Mouse (Mus musculus): Measurements from ENCODE around the gene Dgke. TPM values are rescaled to one million over a fixed set of nuclear protein-coding genes. Genes with fewer than 3 reads are reported as not detected.
"Not testable (repeated sequence)": the region's sequence is repeated elsewhere in the genome, so short reads cannot be mapped to it uniquely, and the experiment has no call there.

The Dgke gene
- polyA plus RNA-seq (2012; rRNA removed), result 5.7 and 6.4 TPM in 2 replicates

DNA sequence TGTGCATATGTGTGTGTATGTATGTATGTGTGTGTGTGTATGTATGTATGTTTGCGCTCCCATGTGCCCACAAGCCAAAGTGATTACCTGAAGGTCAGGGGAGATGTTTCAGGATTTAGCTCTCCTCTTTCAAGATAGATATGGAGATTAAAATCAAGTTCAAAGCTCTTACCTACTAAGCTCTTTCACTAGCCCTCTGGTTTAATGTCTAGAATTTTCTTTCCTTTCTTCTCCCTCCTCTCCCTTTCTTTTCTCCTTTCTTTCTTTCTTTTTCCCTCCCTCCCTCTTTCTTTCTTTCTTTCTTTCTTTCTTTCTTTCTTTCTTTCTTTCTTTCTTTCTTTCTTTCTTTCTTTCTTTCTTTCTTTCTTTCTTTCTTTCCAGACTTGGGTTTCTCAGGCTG, at the start of gene Dgke:
Gene Dgke, minus strand, starts transcription at position 101 of the 400 bp plus-strand sequence.
- DNase-seq (ENCODE audit: low spot score), result no peak

DNA sequence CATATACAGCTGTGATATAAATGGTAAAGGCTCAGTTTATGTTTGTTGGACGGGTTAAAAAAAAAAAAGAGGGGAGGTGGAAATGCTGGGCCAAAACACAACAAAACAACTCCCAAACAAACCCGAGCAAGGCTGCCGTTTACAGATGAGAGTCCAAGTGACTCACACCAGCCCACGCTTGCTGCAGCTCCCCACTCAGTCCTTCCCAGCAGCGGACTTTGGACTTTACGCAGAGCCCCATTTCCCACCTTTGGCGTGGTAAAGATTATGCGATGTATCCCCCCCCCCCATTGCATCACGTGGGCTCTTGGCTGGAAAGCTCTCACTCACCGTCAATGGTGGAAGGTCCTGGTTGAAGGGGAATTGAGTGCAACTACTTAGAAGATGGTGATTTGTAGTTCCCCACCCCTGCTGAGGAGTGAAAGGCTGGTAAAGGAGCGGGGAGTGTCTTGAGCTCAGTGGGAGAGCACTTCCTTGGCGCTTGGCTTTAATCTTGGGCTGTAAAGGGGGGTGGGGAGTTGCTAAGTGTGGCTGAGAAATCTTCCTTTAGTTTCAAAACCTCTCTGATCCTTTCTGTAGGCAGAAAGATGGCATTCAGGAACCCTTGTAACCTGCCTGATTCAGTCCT, 40.6 kb upstream of the Dgke start:
- DNase-seq (ENCODE audit: low spot score), result no peak

DNA sequence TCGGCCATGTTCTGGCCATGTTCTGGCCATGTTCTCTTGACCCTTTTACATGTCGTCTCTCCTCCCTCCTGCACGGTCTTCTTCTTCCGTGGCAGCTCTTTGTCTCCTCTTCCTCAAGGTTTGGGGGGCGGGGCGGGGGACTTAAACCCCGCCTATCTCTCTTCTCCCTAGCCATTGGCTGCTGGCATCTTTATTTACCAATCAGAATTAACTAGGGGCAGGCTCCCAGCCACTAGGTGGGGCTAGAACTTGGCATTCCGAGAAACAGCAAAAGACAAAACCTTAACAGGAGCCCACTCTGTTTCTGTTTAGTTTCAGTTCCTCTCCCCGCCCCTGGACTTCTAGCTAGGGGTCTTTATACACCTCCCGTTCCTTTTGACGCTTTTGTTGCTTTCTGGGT, 39.2 kb upstream of the Dgke start:
- DNase-seq (ENCODE audit: low spot score), result no peak

DNA sequence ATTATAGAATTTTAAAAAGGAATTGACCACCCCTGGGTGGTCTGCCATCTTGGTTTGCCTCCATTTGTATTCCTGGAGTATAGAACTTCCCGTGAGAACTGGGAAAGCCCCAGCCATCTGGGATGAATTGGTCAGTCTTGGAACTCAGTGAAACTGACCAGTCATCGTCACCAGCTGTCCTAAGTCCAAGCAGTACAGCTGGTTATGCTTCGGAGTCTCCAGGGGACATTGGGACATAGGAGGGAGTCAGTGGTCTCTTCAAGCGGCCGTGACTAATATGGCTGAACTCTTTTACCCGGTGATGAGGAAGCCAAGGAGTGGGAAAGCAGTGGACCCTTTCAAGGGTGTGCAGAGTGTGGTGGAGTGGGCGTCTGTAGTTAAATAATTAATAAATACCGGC, 38.6 kb upstream of the Dgke start:
- no peak for DNase-seq (ENCODE audit: low spot score)

DNA sequence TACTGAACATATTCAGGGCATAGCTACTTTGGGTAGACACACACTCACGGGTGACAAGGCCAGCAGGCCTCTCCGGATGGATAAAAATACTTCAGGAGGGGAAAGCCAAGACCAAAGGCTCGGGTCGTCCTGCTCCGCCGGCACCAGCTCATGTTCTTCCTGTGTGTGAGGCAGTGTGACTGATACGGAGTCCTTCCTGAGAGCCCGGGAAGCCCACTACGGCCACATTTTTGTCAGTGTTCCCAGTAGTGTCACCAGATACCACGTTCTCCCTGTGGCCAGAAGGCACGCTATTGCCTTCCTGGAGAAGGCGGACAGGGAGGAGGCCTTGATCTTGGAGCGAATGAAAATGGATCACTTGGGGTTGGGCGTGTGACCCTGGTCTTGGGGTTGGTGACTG, 36.5 kb upstream of the Dgke start:
- DNase-seq (ENCODE audit: low spot score), result no peak

DNA sequence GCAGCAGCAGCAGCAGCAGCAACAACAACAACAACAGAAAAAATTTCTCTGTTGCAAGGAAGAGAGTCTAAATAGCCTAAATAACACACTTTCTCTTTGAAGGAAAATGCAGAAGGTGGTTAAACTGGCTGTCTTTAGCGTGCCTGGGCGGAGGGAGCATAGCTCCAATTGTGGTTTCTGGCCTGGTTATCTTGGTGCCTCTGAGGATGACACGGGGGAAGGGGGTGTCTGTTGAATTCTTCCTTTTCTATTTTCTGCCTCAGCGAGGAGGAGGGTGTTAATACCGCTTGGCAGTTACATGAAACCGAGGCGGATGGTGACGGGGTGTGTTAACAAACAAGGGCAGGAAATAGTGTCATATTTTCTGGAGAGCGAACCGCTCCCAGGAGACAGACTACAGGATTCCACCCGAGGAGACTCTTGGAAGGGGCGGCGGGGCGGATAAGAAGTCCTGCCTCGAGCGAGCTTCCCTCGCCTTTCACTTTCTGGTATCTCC, 34.2 kb upstream of the Dgke start:
- DNase-seq (ENCODE audit: low spot score), result no peak

DNA sequence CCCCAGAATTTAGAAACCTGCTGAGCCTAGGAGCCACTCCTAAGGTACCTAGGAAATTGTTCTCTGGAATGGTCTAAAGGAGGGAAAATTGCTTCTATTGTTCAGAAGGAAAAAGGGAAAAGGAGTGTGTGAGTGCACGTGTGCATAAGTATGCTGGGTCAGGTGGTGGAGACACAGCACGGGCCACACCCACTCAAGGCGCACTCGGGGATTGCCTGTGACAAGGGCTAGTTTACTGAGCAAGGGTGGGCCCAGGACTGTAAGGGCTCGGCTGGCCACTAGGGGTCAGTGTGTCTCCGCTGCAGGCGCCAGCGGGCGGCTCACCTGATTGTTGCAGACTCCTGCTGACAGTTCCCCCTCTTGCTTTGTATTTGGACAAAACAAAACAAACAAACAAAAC, 33.8 kb upstream of the Dgke start:
- peak; percentile 73 for DNase-seq (ENCODE audit: low spot score)

DNA sequence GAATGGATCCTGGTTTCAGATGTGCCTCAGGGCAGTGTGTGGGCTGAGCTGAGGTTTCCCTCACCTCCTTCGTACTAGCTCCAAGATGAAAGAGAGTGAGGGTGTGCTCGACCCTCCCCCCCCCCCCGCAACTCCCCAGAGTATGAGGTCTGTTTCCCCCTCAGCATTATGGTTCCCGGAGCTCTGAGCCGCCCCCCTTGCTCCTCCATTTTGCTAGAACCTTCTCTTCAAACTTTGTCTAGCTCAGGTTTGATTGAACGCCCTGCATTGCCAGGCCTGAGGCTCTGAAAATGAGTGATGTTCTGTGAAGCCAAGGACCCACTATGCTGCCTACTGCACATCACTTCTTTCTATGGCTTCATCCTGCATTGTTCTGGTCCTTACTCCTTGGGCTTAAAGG, 32.3 kb upstream of the Dgke start:
- DNase-seq (ENCODE audit: low spot score), result no peak

DNA sequence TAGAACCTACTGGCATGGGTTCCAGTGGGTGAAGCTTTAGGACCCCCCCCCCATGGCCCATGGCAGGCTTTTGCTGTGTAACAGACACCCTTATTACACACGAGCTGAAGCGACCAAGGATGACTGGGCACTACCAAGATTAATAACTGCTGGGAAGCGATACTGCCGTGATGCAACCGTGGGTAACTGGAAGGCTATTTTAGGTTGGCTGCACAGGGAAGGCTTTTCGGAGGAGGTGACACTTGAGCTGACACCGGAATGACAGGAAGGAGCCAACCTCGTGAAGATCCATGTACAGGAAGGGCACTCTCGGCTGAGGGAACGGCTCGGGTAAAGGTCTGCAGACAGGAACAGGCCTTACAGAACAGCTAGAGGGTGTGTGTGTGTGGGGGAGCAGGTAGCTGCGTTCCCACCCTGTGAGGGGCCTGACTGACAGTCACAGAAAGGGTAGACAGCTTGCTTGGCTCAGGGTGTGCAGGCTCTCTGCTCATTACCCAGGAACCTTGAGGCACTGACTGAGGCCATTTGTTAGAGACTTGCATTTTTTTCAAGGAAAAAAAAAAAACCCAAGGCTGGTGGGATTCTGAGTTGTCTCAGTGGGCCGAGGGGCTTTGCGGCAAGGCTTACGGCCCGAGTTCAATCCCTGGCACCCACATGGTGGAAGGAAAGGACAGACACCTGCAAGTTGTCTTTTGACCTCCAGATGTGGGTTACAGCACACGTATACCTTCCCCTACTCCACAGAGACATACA, 31.6 kb upstream of the Dgke start:
- no peak for DNase-seq (ENCODE audit: low spot score)

DNA sequence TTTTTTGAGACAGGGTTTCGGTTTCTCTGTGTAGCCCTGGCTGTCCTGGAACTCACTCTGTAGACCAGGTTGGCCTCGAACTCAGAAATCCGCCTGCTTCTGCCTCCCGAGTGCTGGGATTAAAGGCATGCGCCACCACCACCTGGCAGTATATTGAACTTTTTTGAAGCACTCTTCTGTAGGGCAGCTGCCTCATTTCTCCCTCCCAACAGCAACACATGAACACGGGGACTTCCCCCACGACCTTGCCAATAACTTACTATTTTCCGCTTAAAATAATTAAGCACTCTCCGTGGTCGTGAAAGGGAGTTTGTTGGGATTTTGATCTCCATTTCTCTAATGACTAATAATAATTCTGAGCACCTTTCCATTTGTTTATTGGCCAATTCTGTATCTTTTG, 30.6 kb upstream of the Dgke start:
- DNase-seq (ENCODE audit: low spot score), result not testable (repeated sequence)

DNA sequence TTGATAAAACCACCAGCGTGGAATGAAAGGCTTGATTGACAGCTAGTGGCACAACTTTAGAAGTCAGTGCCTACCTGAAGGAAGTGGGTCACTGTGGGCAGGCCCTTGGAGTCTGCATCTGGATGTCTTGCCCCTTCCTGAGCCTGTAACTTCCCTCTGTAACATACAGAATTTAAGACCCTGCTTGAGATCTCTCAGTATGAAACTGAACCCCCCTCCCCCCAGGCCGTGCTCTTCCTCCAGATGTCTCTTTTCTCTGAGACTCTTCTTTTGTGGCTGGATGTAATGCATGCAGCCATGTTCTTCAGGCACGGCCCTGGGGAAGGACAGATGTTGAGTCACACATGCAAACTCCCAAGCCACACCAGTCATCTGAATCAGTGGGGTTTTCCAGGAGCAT, 28.7 kb upstream of the Dgke start:
- DNase-seq (ENCODE audit: low spot score), result no peak

DNA sequence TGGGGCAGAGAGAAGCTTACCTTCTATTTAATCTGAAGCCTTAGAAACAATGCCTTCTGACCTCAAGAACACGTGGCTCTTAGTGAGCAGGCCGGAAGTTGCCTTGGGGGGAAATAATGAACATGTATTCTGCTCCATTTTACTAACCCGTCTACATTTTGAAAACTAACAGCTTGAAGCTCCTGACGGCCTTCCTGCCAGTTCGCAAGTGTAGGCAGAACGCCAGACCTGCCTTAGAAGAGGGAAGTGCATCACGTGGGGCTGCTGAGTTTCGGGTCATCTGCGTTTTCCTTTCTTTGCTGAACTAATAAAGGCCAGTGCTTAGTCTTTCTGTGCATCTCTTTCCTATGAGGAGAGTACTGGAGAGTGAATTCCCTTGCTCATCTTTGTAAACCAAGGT, 26.1 kb upstream of the Dgke start:
- DNase-seq (ENCODE audit: low spot score), result no peak

DNA sequence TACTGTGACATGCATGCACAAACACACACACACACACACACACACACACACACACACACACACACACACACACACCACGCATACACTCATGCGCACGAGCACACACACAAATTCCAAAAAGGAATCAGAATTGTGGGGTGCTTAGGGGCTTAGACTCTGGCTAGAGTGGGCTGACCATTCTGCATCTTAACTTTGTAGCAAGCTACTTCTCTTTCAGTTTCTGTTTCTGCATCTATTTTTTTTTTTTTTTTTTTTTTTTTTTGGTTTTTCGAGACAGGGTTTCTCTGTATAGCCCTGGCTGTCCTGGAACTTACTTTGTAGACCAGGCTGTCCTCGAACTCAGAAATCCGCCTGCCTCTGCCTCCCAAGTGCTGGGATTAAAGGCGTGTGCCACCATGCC, 23.7 kb upstream of the Dgke start:
- DNase-seq (ENCODE audit: low spot score), result not testable (repeated sequence)

DNA sequence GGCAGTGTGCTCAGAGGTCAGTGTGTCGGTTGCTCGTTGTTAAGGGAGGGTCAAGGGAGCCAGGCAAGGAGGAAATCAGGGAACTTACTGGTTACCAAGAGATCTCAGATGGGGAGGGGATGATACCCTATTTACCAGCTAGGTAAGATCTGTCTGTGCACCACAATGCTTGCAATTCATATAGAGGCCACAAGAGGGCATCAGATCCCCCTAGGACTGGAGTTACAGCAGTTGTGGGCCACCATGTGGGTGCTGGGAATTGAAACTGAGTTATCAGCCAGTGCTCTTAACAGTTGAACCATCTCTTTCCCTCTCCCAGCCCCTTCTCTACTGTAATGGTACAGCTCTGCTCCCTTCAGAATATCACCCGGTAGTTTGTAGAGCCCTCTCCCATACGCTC, 22.1 kb upstream of the Dgke start:
- DNase-seq (ENCODE audit: low spot score), result no peak

DNA sequence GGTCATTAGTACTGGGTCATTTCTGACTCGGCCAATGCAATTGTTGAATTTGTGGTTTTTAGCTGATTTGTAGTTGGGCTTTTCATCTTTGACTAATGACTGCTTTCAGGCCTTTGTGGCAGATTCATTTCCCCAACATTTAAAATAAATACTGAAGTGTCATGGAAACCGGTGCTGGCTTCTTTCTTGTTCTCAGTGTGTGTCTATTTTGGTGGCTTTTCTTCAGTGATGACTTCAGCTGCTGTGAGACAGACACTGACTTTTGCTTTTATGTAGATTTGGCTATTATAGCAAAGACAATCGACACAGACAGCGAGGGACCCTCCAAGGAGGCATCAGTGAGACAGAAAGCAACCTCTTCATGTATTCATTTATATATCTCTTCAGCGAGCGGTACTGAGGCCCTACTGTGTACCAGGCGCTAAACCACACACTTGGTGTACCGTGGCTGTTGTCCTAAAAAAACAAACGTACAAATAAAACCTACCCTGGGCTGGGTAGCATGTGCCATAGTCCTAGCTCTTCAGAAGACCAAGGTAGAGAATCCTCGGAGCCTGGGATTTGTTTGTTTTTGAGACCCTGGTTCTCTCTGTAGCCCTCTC, 19.7 kb upstream of the Dgke start:
- DNase-seq (ENCODE audit: low spot score), result no peak

DNA sequence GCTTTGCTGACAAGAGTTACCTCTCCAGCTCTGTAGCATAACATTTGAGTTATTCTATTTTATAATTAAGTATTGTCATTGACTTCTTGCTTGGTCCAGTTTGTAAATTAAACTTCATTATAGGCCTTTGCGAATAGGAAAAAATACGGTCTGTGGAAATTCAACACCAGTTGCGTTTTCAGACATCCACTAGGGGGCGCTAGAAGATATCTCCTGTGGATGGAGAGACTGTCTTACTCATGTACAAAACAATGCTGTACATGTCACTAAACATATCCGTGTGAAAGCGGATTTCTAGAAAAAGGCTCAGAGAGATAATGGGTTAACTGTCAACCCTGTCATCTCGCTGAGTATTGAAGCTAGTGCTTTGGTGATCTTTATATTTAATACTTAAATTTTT, 18.0 kb upstream of the Dgke start:
- no peak for DNase-seq (ENCODE audit: low spot score)

DNA sequence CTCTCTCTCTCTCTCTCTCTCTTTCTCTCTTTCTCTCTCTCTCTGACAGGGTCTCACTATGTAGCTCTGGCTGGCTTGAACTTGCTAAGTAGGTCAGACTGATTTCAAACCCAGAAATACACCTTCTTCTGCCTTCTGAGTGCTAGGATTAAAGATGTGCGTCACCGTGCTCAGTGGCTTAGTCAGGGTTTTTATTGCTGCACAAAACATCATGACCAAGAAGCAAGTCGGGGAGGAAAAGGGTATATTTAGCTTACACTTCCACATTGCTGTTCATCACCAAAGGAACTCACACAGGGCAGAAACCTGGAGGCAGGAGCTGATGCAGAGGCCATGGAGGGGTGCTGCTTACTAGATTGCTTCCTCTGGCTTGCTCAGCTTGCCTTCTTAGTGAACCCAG, 16.0 kb upstream of the Dgke start:
- not testable (repeated sequence) for DNase-seq (ENCODE audit: low spot score)

DNA sequence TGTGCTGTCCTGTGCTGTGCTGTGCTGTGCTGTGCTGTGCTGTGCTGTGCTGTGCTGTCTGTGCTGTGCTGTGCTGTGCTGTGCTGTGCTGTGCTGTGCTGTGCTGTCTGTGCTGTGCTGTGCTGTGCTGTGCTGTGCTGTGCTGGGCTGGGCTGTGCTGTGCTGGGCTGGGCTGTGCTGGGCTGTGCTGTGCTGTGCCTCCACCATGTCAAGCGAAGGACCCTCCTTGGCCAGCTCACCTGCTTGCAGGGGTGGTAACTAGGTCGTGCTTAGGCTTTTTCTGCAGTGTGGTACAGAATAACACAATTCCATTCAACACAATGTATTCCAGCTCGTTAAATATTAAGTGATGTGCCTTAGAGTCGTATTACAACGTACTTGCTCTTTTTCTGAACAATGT, 15.3 kb upstream of the Dgke start:
- DNase-seq (ENCODE audit: low spot score), result not testable (repeated sequence)

DNA sequence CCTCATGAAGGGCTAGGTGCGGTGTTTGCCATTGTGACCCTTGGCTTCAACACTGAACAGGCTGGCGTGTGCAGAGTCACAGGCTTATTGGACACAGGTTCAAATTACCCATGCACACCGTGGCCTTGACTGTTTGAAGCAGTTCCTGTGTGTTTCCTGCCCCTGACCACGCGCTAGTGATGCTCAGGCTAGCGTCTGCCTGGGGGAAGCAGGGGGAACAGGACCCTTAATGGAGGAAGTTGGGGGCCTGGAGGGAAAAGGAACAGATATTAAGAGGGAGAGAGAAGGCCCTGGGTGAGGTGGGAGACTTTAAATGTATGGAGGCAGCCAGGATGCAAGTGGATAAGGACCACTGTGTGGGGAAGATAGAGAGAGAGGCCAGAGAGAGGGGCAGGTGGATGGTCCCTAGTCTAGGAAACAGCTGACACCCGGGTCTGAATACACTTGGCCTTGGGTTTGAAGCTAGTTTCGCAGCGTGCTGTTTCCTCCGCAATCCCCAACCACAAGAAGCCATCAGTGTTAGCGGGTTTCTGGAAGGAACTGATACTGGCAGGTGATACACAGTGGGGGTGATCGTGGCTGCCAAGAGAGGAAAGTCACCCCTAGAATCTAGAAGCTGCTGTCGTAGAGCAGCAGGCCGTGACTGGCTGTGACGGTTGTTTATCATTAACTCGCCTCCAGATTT, 12.5 kb upstream of the Dgke start:
- no peak for DNase-seq (ENCODE audit: low spot score)

DNA sequence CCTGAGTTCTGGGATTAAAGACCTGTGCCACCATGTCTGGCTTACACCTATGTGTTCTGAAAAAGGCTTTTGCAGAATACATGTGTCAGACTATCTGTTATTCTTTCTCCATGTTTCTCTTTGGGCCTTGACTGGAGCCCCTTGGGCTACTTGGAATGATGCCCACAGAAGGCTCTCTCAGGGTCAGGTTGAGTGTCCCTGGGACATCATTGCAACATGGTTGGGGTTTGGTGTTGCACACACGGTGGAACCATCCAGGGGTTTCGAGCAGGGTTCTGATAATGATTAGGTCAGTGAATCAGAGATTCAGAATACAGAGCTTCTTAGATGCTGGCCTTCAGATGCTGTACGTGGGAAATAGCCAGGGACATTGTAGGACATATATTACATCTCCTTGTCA, 11.7 kb upstream of the Dgke start:
- no peak for DNase-seq (ENCODE audit: low spot score)

DNA sequence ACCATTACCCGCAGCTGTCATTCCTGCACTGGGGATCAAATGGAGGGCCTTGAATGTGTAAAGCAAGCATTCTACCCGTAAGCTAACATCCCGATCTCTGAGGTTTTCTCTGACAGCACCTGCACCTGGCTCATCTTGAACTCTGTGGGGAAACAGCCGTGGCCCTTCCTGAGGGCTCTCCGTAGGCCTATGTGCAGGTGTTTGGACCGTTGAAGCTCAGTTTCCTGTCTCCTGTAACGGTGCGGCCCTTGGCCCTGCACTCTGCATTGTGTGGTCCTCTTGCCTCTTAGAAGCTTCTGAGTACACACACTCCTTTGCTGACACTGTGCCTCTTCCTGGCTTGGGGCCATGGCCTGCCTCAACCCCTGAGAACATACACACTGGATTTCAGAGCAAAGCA, 11.0 kb upstream of the Dgke start:
- no peak for DNase-seq (ENCODE audit: low spot score)

DNA sequence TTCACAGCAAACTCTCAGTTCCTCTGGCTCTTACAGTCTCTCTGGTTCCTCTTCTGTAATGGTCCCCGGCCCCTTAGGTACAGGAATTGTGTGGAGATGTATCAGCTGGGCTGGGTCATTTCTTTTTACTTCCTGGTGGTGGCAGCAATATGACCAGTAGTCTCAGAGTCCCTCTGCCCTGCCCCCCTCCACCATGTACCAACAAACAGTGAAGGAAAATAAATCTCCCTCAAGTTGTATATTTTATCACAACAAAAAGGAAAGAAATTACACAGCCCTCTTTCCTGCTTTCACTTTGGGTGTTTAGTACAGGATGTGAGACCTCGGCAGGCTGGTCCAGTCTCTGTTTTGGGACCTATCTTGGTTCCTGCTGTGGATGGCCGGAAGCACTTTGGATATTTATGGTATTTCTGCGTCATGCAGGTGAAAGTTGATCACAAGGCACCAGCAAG, 9.7 kb upstream of the Dgke start:
- no peak for DNase-seq (ENCODE audit: low spot score)
